Mouse (Mus musculus) embryo, embryonic 10 days (tissue): ENCODE measurements around the gene Gm10436.
"Not testable (repeated sequence)": the region's sequence is repeated elsewhere in the genome, so short reads cannot be mapped to it uniquely, and the experiment has no call there.

ENCODE experiments used
- DNase-seq: peaks from one replicate; pipeline ENCODE4 v3.0.0-alpha.2; 2015; ENCODE audit warnings: low spot score

Gm10436 gene

GRCm38 (mm10) chr12:88182008-88182407 is at the start of gene Gm10436:
Gm10436 (minus strand) TSS chr12:88182108.
- not testable (repeated sequence) for DNase-seq

- no peak for DNase-seq
Observed at GRCm38 (mm10) chr12:88219445-88219844, 37.5 kb upstream of the Gm10436 start.

GRCm38 (mm10) chr12:88218059-88218458 is 36.2 kb upstream of the Gm10436 start:
- not testable (repeated sequence) for DNase-seq

- no peak for DNase-seq
Observed at GRCm38 (mm10) chr12:88214641-88215040, 32.7 kb upstream of the Gm10436 start.

GRCm38 (mm10) chr12:88211458-88211857 is 29.6 kb upstream of the Gm10436 start:
- not testable (repeated sequence) for DNase-seq

GRCm38 (mm10) chr12:88202856-88203255 is 20.9 kb upstream of the Gm10436 start:
- no peak for DNase-seq
